Mouse (Mus musculus) liver, embryonic 16.5 days (tissue): ENCODE results near the gene Fndc7. TPM values are rescaled to one million over a fixed set of nuclear protein-coding genes. Genes with fewer than 3 reads are reported as not detected.
A peak's percentile ranks its signal among the peaks of the same experiment; 100 is the strongest.
"Not testable (repeated sequence)": the region's sequence is repeated elsewhere in the genome, so short reads cannot be mapped to it uniquely, and the experiment has no call there.

Source experiments
- ATAC-seq: fragments of 200-750 bp; cut with Nextera tagmentation; 2 replicates; pipeline ENCODE4 v1.8.0; 2017; ENCODE audit warnings: low read depth, mild to moderate bottlenecking, moderate number of reproducible peaks, moderate library complexity
- H3K27ac ChIP-seq: fragments of 300-500 bp; sonication (generic); 2 replicates; pipeline ENCODE4 v1.5.1; 2014; ENCODE audit warnings: mild to moderate bottlenecking, low read length
- H3K27me3 ChIP-seq: fragments of 300-500 bp; sonication (generic); 2 replicates; pipeline ENCODE4 v1.6.1; 2014; ENCODE audit warnings: low read depth, low read length, mixed read lengths; ENCODE audit not compliant: control insufficient read depth, insufficient read depth
- H3K36me3 ChIP-seq: fragments of 300-500 bp; sonication (generic); 2 replicates; pipeline ENCODE4 v1.6.1; 2014; ENCODE audit warnings: mild to moderate bottlenecking; ENCODE audit not compliant: control insufficient read depth, insufficient read depth
- H3K4me1 ChIP-seq: fragments of 300-500 bp; sonication (generic); 2 replicates; pipeline ENCODE4 v1.6.1; 2014; ENCODE audit warnings: low read depth, low read length, mixed read lengths; ENCODE audit not compliant: control insufficient read depth
- H3K4me2 ChIP-seq: fragments of 300-500 bp; sonication (generic); 2 replicates; pipeline ENCODE4 v1.6.1; 2014; ENCODE audit warnings: low read depth, low read length, mixed read lengths
- H3K4me3 ChIP-seq: fragments of 300-500 bp; sonication (generic); 2 replicates; pipeline ENCODE4 v1.5.1; 2014; ENCODE audit warnings: low read depth, mild to moderate bottlenecking, low read length
- H3K9ac ChIP-seq: fragments of 300-500 bp; sonication (generic); 2 replicates; pipeline ENCODE4 v1.6.1; 2014; ENCODE audit warnings: low read depth, low read length
- H3K9me3 ChIP-seq: fragments of 300-500 bp; sonication (generic); replicated peaks from 2 replicates; pipeline ENCODE4 v1.6.1; 2016; ENCODE audit warnings: low read length; ENCODE audit not compliant: control insufficient read depth
- WGBS: fragments of 180-500 bp; shearing (Covaris S2); extraction: QIAGEN DNeasy Blood & Tissue Kit; methylation state at CpG from one replicate; pipeline ENCODE4 v1.1.7; 2014; ENCODE audit not compliant: insufficient replicate concordance; 5-methylcytosine and 5-hydroxymethylcytosine counted together
- polyA plus RNA-seq: library from polyadenylated mRNA; unstranded; fragments of >200 nt; fragmentation: Nextera tagmentation; extraction: Ambion mirVana; gene quantifications from 2 replicates; pipeline ENCODE4 v1.2.1, GENCODE M21; 2015

The Fndc7 gene
- polyA plus RNA-seq, 1 experiment from 2014 or later, result 0.04 TPM

DNA sequence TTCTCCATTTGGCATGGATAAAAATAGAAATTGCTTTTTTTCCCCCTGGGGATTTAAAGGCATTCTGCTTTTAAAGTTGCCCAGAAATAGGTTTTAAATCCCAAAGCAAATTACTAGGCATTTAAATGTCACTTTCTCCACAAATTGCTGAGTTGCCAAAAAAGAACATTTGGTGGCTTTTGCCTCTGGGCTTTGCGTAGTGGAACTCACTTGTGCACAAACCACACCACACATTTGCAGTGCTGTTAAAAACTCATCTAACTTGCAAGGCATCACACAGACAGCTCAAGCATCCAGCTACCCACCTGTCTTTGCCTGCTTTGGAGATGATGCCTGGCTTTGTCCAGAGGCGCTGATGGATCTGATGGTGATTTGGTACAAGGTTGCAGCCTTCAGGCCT, 6.7 kb downstream of the Fndc7 start:
- Histone ChIP-seq H3K36me3 (no peaks in the 10 kb centered on the region), H3K4me2 (no peak overlapping the region), H3K4me1 (peaks cover 5% of the 10 kb centered on the region), H3K27ac (no peak overlapping the region), H3K27me3 (no peaks in the 10 kb centered on the region), H3K9ac (no peak overlapping the region), H3K9me3 (no peaks in the 10 kb centered on the region), H3K4me3 (no peak overlapping the region)
- WGBS, result 72% methylated on average over 2 of the region's 2 CpGs
- no peak for ATAC-seq

DNA sequence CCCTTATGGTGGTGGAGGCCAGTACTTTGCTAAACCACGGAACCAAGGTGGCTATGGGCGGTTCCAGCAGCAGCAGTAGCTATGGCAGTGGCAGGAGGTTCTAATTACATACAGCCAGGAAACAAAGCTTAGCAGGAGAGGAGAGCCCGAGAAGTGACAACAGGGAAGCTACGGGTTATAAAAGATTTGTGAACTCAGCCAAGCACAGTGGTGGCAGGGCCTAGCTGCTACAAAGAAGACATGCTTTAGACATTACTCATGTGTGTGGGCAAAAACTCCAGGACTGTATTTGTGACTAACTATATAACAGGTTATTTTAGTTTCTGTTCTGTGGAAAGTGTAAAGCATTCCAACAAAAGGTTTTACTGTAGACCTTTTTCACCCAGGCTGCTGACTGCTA, 7.9 kb downstream of the Fndc7 start:
- H3K4me1 ChIP-seq, H3K4me2 ChIP-seq, H3K4me3 ChIP-seq, H3K27ac ChIP-seq, H3K9ac ChIP-seq, H3K27me3 ChIP-seq, H3K36me3 ChIP-seq, ATAC-seq, H3K9me3 ChIP-seq: not testable (repeated sequence)
- WGBS, result 40% methylated on average over 4 of the region's 4 CpGs

DNA sequence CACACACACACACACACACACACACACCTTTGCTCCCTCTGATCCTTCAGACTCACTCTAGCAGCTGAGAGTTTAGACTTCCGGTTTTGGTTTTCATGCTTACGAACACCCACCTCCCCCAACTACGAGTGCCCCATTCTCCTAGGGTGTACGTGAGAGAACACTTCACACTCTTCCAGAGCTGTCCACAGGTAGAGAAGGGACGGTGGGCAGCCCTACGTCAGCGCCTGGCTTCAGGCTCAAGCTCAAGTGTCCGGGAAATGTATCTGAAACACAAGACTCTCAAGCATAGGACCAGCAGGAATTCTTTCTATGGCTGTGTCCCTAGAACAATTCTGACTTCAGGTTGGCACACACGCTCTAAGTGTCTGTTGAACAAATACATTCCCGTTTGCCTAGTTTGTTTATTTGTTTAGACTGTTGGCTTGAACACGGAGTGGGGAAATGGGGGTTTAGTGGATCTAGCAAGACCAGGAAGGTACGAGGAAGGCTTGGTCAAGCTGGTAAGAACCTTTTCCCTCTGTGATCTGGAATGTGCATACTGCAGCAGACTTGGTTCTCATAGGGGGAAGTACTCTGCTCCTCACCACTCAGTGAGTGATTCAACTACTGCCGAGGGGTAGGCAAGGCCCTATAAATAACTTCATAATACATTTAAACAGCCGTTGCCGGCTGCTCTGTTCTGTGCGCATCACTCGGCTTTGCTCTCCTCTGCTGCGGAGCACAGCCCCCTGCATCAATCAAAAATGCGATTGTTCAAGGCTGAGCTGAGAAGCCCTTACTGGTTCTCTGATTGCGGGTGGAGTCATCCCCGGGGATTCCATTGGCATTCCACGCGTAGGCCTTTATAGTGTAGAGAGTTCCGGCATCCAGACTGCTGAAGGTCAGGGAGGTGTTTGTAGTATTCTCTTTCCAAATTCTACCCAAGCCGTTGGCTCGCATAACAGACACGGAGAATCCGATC, 9.0 kb downstream of the Fndc7 start:
- no peaks in the 10 kb centered on the region for H3K27me3 ChIP-seq
- H3K36me3 ChIP-seq, result no peaks in the 10 kb centered on the region
- H3K27ac ChIP-seq, result 0 out of 2 replicates have a peak overlapping the region, but pooled peaks have one; percentile 36
- peaks cover 3% of the 10 kb centered on the region; the same call in 1 of the 2 replicates for H3K4me1 ChIP-seq
- 0 out of 2 replicates have a peak overlapping the region, but pooled peaks have one; percentile 27 for H3K4me2 ChIP-seq
- WGBS, result 49% methylated on average over 28 of the region's 28 CpGs
- H3K9ac ChIP-seq, result no peak overlapping the region
- peak overlapping the region; percentile 18; the same call in 1 of the 2 replicates for H3K4me3 ChIP-seq
- ATAC-seq, result no peak
- H3K9me3 ChIP-seq, result no peaks in the 10 kb centered on the region

DNA sequence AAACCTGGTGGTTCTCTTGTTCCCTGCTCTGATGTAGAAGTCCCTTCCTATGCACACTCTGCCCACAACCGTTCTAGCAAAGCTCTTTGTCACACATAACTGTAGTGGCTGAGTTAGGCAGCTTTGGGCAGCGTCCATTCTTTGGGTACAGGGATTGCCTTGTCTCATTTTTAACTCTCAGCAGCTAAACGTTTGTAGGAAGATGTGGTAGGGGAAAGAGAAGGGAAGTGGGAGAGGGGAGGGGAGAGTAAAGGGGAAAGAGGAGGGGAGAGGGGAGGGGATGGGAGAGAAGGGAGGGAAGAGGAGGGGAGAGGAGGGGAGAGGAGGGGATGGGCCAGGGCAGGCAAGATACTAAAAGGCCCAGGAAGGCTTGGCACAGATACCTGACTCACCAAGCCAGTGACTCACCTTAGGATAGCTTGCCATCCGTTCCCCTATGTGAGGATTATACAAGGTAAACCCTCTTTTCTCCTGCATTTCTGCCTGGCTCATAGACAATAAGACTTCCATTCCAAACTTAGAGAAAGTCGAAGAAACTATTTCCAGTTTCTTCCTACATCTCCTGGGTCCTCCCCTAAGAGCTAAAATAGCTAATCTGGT, 9.9 kb downstream of the Fndc7 start:
- WGBS, result 28% methylated on average over 5 of the region's 5 CpGs
- H3K9me3 ChIP-seq, result no peaks in the 10 kb centered on the region
- H3K36me3 ChIP-seq, result no peaks in the 10 kb centered on the region
- H3K4me1 ChIP-seq, result peaks cover 3% of the 10 kb centered on the region; the same call in 1 of the 2 replicates
- ATAC-seq, result no peak
- H3K9ac ChIP-seq, result no peak overlapping the region
- no peaks in the 10 kb centered on the region for H3K27me3 ChIP-seq
- H3K4me3 ChIP-seq, result no peak overlapping the region
- no peak overlapping the region for H3K4me2 ChIP-seq
- no peak overlapping the region for H3K27ac ChIP-seq

DNA sequence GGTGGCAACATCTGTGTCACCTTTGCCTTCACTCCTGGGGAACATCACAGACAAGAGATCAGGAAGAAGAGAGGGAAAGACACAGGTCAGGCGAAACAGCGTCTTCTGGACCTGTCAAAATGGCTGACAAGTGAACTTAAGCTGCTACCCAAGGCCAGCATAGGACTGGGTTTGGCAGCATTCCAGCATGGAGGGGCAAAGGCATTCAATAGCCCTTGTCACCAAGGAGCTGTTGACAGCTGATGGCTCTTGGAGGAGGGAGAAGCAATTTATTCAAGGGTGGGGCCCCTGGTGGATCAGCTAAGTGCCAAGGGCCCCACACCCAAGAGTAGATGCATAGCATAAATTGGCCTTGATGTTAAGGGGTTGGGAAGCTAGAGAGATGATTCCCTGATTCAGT, 10.7 kb downstream of the Fndc7 start:
- Histone ChIP-seq H3K9ac (no peak overlapping the region), H3K27me3 (no peaks in the 10 kb centered on the region), H3K36me3 (no peaks in the 10 kb centered on the region), H3K4me1 (no peaks in the 10 kb centered on the region), H3K4me2 (no peak overlapping the region), H3K27ac (no peak overlapping the region), H3K4me3 (no peak overlapping the region), H3K9me3 (no peaks in the 10 kb centered on the region)
- ATAC-seq, result no peak
- 79% methylated on average over 2 of the region's 2 CpGs for WGBS

DNA sequence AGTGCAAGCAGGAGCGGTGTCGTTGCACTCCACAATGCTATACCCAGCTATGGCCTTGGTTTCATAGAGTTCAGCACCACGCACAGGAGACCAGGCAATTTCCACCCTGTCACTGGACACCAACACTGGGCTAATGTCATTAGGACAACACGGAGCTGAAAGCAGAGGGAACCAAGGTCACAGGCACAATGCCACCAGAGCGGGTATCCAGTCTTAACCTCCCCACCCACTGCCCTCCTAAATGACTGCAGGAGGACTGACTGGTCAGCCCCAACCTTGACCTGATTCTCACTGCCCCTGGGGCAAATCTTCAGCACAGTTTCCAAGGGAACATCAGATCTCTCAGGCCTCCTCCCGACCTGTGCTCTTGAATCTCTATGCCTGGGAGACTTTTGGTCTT, 19.2 kb downstream of the Fndc7 start:
- no peak for ATAC-seq
- no peak overlapping the region for H3K4me3 ChIP-seq

DNA sequence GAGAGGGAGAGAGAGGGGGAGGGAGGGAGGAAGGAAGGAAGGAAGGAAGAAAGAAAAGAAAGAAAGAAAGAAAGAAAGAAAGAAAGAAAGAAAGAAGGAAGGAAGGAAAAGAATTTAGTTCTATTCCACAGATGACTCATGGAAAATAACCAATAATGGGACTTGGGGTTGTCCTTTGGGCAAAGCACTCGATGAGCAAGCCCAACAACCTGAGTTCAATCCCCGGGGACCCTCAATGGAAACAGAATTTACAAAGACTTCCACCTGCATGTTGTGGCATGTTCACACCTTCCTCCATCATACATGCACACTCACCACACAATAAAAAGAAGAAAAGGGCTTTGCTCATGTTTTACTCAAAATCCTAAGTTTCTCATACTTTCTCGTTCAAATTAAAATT, 22.4 kb downstream of the Fndc7 start:
- no peaks in the 10 kb centered on the region for H3K36me3 ChIP-seq
- ATAC-seq, result no peak
- H3K27me3 ChIP-seq, result no peaks in the 10 kb centered on the region
- H3K27ac ChIP-seq, result no peak overlapping the region
- 68% methylated on average over 3 of the region's 3 CpGs for WGBS
- no peak overlapping the region for H3K9ac ChIP-seq
- H3K4me1 ChIP-seq, result no peaks in the 10 kb centered on the region
- H3K9me3 ChIP-seq, result no peaks in the 10 kb centered on the region
- H3K4me2 ChIP-seq, result no peak overlapping the region
- no peak overlapping the region for H3K4me3 ChIP-seq

More for the DNA sequence above, 19.2 kb downstream of the Fndc7 start:
- H3K9ac ChIP-seq, result no peak overlapping the region
- H3K36me3 ChIP-seq, result no peaks in the 10 kb centered on the region
- no peak overlapping the region for H3K4me2 ChIP-seq
- no peak overlapping the region for H3K27ac ChIP-seq
- 69% methylated on average over 6 of the region's 6 CpGs for WGBS
- H3K9me3 ChIP-seq, result no peaks in the 10 kb centered on the region
- no peaks in the 10 kb centered on the region for H3K4me1 ChIP-seq
- no peaks in the 10 kb centered on the region for H3K27me3 ChIP-seq

DNA sequence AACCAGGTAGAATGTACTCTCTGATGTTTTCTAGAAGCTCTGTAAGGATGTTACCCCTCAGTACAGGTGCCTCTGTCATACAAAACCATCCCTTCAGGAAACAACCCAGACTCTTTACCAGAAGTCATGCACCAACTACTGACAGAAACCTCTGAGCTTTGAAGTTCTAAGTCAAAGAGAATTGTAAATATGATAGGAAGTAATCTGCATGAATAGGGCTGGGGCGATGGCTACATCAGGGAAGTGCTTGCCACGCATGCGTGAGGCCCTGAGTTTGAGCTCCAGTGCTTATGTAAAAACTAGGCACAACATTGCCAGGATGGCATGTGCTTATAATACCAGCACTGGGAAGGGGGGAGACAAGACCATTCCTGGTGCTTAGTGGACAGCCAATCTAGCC, 24.1 kb downstream of the Fndc7 start:
- no peak overlapping the region for H3K4me3 ChIP-seq
- WGBS, result 68% methylated on average over 3 of the region's 3 CpGs
- H3K36me3 ChIP-seq, result no peaks in the 10 kb centered on the region
- H3K4me2 ChIP-seq, result no peak overlapping the region
- no peak overlapping the region for H3K9ac ChIP-seq
- H3K9me3 ChIP-seq, result no peaks in the 10 kb centered on the region
- H3K27ac ChIP-seq, result no peak overlapping the region
- ATAC-seq, result no peak
- H3K4me1 ChIP-seq, result no peaks in the 10 kb centered on the region
- no peaks in the 10 kb centered on the region for H3K27me3 ChIP-seq

DNA sequence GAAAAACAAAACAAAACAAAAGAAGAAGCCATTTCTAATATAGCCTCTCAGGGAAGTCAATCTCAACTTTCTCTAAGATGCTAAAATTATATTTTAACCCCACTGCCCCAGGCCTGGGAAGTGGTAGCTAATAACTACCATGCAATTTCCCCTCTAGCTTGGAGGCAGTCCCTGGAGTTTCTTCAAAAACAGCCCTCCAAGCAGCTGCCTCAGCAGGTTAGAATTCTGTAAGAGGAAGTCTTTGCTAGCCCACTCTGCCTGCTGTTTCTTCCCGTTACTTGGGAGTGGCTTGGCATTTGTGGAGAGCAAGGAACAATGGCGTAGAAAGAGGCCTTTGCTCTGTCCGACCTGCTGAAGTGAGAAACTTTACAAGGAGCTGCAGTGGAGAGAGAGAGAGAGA, 24.7 kb downstream of the Fndc7 start:
- Histone ChIP-seq H3K4me3 (no peak overlapping the region), H3K27ac (no peak overlapping the region), H3K4me1 (no peaks in the 10 kb centered on the region), H3K9me3 (no peaks in the 10 kb centered on the region), H3K4me2 (no peak overlapping the region), H3K27me3 (no peaks in the 10 kb centered on the region), H3K9ac (no peak overlapping the region), H3K36me3 (no peaks in the 10 kb centered on the region)
- no peak for ATAC-seq
- WGBS, result 27% methylated on average over 3 of the region's 3 CpGs
